Mouse (Mus musculus) liver, postnatal 0 days (tissue): Measurements from ENCODE around the gene Olfr209.

ENCODE experiments used
- CTCF ChIP-seq: sonication (generic); IDR thresholded peaks from 2 replicates; pipeline ENCODE4 v1.5.1; 2016; ENCODE audit warnings: antibody characterized with exemption, low read depth
- EP300 ChIP-seq: IDR thresholded peaks from 2 replicates; pipeline ENCODE4 v1.6.1; 2016; ENCODE audit warnings: antibody characterized with exemption, low read depth, mild to moderate bottlenecking

DNA sequence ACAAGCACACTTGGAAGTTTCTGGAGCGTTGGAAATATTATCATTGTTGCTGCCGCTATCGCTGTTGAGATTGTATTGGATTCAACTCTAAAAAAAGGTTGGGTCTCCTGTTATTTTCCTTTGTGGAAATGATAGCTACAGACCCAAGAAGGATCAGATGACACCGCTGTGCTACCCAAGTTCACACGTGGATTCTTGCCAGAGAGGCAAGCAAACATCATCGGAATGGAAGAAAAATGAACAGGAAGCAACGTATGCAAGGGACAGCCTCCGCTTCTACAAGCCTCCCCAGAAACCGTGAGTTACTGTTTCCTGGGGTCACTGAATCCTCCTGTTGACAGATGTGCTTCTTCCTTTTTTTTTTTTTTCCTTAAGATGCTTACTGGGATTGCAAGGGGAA, 41.0 kb upstream of the Olfr209 start:
- TF ChIP-seq CTCF = no peak
- no peak for TF ChIP-seq EP300
